Mouse (Mus musculus) neural tube, embryonic 13.5 days (tissue): Measurements from ENCODE around the gene Gm49027. TPM values are rescaled to one million over a fixed set of nuclear protein-coding genes. Genes with fewer than 3 reads are reported as not detected.
A peak's percentile ranks its signal among the peaks of the same experiment; 100 is the strongest.

Experiments
- ATAC-seq: fragments of 200-750 bp; cut with Nextera tagmentation; 2 replicates; pipeline ENCODE4 v1.8.0; 2017; ENCODE audit warnings: low read depth, mild to moderate bottlenecking, moderate TSS enrichment, moderate library complexity
- H3K27ac ChIP-seq: fragments of 300-500 bp; sonication (generic); replicated peaks from 2 replicates; pipeline ENCODE4 v1.5.1; 2015; ENCODE audit warnings: moderate library complexity, mild to moderate bottlenecking, inconsistent platforms
- H3K27me3 ChIP-seq: fragments of 300-500 bp; sonication (generic); 2 replicates; pipeline ENCODE4 v1.6.1; 2015; ENCODE audit warnings: mild to moderate bottlenecking, inconsistent platforms
- H3K36me3 ChIP-seq: fragments of 300-500 bp; sonication (generic); 2 replicates; pipeline ENCODE4 v1.6.1; 2015; ENCODE audit warnings: mild to moderate bottlenecking, inconsistent platforms
- H3K4me1 ChIP-seq: fragments of 300-500 bp; sonication (generic); replicated peaks from 2 replicates; pipeline ENCODE4 v1.6.1; 2015; ENCODE audit warnings: inconsistent platforms
- H3K4me2 ChIP-seq: fragments of 300-500 bp; sonication (generic); 2 replicates; pipeline ENCODE4 v1.6.1; 2015; ENCODE audit warnings: inconsistent platforms, mild to moderate bottlenecking, moderate library complexity
- H3K4me3 ChIP-seq: fragments of 300-500 bp; sonication (generic); 2 replicates; pipeline ENCODE4 v1.5.1; 2015; ENCODE audit warnings: mild to moderate bottlenecking, inconsistent platforms
- H3K9ac ChIP-seq: fragments of 300-500 bp; sonication (generic); 2 replicates; pipeline ENCODE4 v1.6.1; 2015; ENCODE audit warnings: moderate library complexity, mild to moderate bottlenecking, inconsistent platforms
- H3K9me3 ChIP-seq: fragments of 300-500 bp; sonication (generic); 2 replicates; pipeline ENCODE4 v1.6.1; 2016; ENCODE audit warnings: inconsistent platforms
- WGBS: fragments of 180-500 bp; shearing (Covaris S2); methylation state at CpG from one replicate; pipeline ENCODE4 v1.1.7; 2015; 5-methylcytosine and 5-hydroxymethylcytosine counted together
- microRNA-seq: library from miRNA; unstranded; fragments of <30 nt; microRNA quantifications from one replicate; pipeline ENCODE4, GENCODE M21; 2016
- polyA plus RNA-seq: library from polyadenylated mRNA; unstranded; fragments of >200 nt; fragmentation: Nextera tagmentation; extraction: Ambion mirVana; gene quantifications from 2 replicates; pipeline ENCODE4 v1.2.1, GENCODE M21; 2015

Gene Gm49027
- polyA plus RNA-seq, 1 experiment from 2014 or later: 21.5 TPM

DNA sequence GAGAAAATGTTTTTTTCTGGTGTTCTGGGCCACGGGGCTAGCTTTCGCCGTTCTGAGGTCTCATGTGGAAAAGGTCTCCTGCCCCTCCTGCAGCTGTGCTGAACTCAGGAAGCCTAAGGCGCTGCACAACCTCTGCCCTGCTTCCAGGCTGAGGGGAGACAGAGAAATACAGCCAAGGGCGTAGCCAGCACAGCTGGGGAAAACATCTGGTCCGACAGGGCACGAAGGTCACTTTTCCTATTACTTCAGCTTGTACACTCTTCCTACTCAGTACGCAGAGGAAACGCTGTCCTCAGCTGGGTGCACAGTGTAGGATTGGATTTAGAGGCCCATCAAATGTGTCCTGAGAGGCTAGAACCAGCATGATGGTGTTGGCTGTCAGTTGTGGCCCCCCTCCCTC, 35.4 kb downstream of the Gm49027 start:
- no peak overlapping the region for H3K27ac ChIP-seq
- H3K27me3 ChIP-seq: no peaks in the 10 kb centered on the region
- no peak overlapping the region for H3K4me2 ChIP-seq
- 67% methylated on average over 9 of the region's 9 CpGs for whole genome bisulfite sequencing
- H3K4me1 ChIP-seq: peaks cover 11% of the 10 kb centered on the region
- H3K9ac ChIP-seq: no peak overlapping the region
- H3K9me3 ChIP-seq: no peaks in the 10 kb centered on the region
- no peaks in the 10 kb centered on the region for H3K36me3 ChIP-seq
- H3K4me3 ChIP-seq: no peak overlapping the region
- no peak for ATAC-seq

DNA sequence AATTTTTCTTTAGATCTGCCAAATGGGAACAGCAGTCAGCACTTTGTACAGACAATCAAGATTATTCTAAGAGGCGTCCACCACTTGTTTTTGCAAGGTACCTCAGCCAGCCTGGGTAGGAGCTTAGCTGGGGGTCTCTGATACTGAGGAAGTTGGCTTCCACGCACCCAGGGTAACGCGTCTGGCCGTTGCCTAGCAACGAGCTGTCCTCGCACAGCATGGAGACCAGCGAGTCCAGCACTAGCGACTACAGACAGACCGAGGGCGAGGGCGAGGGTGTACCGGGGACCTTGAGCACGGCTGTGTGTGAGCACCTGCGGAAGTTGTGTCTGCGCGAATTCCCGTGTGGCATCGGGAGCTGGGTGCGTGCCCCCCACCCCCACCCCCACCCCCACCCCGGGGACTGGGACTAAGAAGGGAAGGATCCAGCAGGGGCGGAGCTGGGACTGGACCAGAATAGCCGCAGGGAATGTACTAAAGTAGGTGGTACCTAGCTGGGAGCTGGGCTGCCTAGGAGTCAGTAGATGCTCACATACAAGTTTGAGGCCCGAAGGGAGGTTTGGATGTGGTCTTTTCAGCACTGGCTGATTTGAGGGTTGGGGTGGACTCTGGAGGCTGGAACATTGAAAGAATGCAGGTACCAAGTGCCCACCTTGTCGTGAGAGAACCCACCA, 36.0 kb downstream of the Gm49027 start, which contains the start of the genes Lrrc43 and Il31:
Lrrc43 (plus strand) TSS at position 194 of the 674 bp plus-strand sequence.
Il31 (minus strand) TSS at position 378 of the 674 bp plus-strand sequence.
- no peak within 1 kb of the TSS for H3K27ac ChIP-seq
- peak; percentile 84 for ATAC-seq
- H3K9ac ChIP-seq: peak within 1 kb of the TSS; percentile 49; the same call in 1 of the 2 replicates
- WGBS: 8% methylated on average over 25 of the region's 25 CpGs
- peaks cover 11% of the 10 kb centered on the region for H3K4me1 ChIP-seq
- H3K4me2 ChIP-seq: peak within 1 kb of the TSS; percentile 55
- H3K4me3 ChIP-seq: peak within 1 kb of the TSS; percentile 25
- H3K9me3 ChIP-seq: no peaks in the 10 kb centered on the region
- H3K36me3 ChIP-seq: no peaks in the 10 kb centered on the region
- no peaks in the 10 kb centered on the region for H3K27me3 ChIP-seq

DNA sequence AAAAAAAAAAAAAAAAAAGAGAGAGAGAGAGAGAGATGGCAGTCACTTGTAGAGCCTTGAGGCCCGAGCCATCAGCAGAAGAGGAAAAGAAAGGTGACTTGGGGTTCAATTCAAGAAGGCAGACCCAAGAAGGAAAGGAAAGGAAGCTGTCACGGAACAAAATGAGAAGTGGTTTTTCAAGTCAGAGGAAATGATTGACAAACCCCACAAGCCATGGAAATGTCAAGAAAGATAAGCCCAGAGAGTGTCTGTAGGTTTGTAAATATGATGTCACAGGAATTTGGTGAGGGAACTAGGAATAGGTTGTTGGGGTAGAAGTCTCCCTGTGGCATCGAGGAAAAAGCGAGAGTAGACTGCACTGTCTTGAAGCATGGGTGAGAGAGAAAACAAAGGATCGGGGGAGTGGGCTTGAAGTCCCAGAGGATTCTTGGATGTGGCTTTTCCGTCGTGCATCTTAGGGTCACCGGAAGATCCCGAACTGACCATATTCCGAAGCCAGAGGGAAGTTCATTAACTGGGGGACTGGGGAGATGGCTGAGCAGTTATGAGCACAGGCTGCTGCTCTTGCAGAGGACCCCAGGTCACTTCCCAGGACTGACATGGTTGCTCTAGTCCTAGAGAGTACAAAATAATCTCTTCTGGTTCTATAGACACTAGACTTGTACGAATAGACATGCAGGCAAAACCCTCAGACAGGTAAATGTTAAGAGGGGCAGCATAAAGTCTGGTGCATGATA, 37.5 kb downstream of the Gm49027 start:
- WGBS: 84% methylated on average over 11 of the region's 11 CpGs
- Histone ChIP-seq H3K4me2 (no peak overlapping the region), H3K9me3 (no peaks in the 10 kb centered on the region), H3K9ac (no peak overlapping the region), H3K4me3 (no peak overlapping the region), H3K36me3 (no peaks in the 10 kb centered on the region), H3K27ac (no peak overlapping the region), H3K4me1 (peaks cover 11% of the 10 kb centered on the region), H3K27me3 (no peaks in the 10 kb centered on the region)
- ATAC-seq: no peak

DNA sequence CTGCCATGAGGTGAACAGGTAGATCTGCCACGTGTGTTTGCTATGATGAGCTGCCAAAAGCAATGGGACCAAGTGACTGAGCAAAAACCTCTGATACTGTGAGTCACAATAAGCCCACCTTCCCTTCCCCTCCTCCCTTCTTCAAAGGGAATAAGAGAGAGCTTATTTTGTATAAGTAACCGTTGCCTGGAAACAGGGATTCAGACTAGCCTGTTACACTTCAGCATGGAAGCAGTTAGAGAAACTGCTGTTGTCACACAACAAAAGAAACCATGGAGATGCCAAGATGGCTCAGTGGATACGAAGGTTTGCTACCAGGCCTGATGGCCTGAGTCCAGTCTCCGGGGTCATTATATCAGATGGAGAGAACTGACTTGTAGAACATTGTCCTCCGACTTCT, 51.5 kb downstream of the Gm49027 start:
- H3K4me1 ChIP-seq: no peaks in the 10 kb centered on the region
- H3K27ac ChIP-seq: no peak overlapping the region
- H3K27me3 ChIP-seq: no peaks in the 10 kb centered on the region
- no peak overlapping the region for H3K4me3 ChIP-seq
- H3K9ac ChIP-seq: no peak overlapping the region
- ATAC-seq: no peak
- no peaks in the 10 kb centered on the region for H3K9me3 ChIP-seq
- no peak overlapping the region for H3K4me2 ChIP-seq
- WGBS: 61% methylated on average over 5 of the region's 5 CpGs
- H3K36me3 ChIP-seq: no peaks in the 10 kb centered on the region

DNA sequence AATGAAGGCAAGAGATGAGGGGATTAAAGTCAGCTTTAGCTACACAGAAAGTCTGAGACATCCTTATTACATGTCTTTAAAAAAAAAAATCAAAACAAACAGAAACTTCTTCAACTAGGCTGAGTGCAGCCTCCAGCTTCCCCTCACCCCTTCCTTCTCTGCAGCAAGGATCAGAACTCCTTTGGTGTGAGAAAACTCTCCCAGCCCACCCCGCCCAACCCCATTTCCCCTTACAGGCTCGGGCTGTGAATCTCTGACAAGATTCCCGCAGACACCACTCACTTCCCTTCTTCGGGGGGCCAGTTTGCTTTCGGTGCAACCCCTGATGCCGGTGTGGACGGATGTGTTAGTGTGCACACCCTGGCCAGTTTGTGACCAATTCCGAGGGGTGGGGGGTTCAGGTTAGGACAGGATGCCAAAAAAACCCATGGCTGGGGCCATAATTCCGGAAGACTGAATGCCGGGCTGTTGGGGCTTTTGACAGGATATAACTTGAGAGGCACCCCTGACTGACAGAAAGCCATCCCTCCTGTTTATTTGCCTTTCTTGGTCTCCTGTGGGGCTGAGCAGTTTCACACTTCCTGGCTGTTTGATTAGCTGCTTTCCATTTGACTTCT, 54.4 kb downstream of the Gm49027 start:
- Histone ChIP-seq H3K4me1 (no peaks in the 10 kb centered on the region), H3K9ac (no peak overlapping the region), H3K36me3 (no peaks in the 10 kb centered on the region), H3K4me3 (no peak overlapping the region; the same call in 1 of the 2 replicates), H3K4me2 (0 out of 2 replicates have a peak overlapping the region, but pooled peaks have one; percentile 11), H3K9me3 (no peaks in the 10 kb centered on the region), H3K27ac (no peak overlapping the region), H3K27me3 (no peaks in the 10 kb centered on the region)
- no peak for ATAC-seq
- 54% methylated on average over 10 of the region's 10 CpGs for WGBS

DNA sequence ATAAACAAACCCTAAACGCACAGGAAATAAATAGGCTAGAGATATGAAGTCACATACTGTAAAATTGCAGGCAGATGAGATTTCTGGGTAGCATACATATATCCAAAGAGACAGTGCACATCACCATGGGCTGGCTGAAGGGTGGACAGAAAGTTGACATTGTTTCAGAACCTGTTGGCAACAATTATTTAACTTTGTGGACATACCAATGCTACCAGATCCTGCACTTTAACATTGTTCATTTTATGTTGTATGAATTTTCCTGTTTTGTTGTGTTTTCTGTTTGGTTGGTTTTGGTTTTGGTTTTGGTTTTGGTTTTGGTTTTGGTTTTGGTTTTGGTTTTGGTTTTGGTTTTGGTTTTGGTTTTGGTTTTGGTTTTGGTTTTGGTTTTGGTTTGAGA, 60.6 kb downstream of the Gm49027 start:
- no peak for ATAC-seq
- no peaks in the 10 kb centered on the region for H3K36me3 ChIP-seq
- no peaks in the 10 kb centered on the region for H3K9me3 ChIP-seq
- no peak overlapping the region for H3K27ac ChIP-seq
- no peak overlapping the region for H3K4me2 ChIP-seq
- H3K27me3 ChIP-seq: no peaks in the 10 kb centered on the region
- no peak overlapping the region for H3K4me3 ChIP-seq
- no peak overlapping the region for H3K9ac ChIP-seq
- WGBS: 88% methylated on average over 1 of the region's 1 CpGs
- no peaks in the 10 kb centered on the region for H3K4me1 ChIP-seq

Small RNA genes lying within 50 kb of the gene (microRNA-seq; reads per million reads assigned to microRNA genes)
- 1.0 reads per million for gene Mir7647

Other genes starting within 250 kb of the Gm49027 start
- gene Bcl7a, start 181.7 kb downstream of the Gm49027 start, polyA plus RNA-seq: 47.4 and 52.6 TPM in 2 replicates
- gene Mlxip, start 130.7 kb downstream of the Gm49027 start, polyA plus RNA-seq: 23.5 and 28.4 TPM in 2 replicates
- gene Lrrc43, start 36.2 kb downstream of the Gm49027 start, polyA plus RNA-seq: 0.10 TPM in 1 of 2 replicates, not detected in the other
- not detected in 2 replicates for gene Il31, start 36.0 kb downstream of the Gm49027 start, polyA plus RNA-seq
- 1.3 and 1.5 TPM in 2 replicates for gene B3gnt4, start 15.0 kb downstream of the Gm49027 start, polyA plus RNA-seq
- gene Diablo, start 1.3 kb downstream of the Gm49027 start, polyA plus RNA-seq: 128 and 137 TPM in 2 replicates
- 43.0 and 45.4 TPM in 2 replicates for gene Vps33a, start 47.5 kb upstream of the Gm49027 start, polyA plus RNA-seq
- gene Clip1, start 159.1 kb upstream of the Gm49027 start, polyA plus RNA-seq: 67.0 and 74.3 TPM in 2 replicates
- 71.8 and 72.0 TPM in 2 replicates for gene Zcchc8, start 195.6 kb upstream of the Gm49027 start, polyA plus RNA-seq
- gene Rsrc2, start 223.9 kb upstream of the Gm49027 start, polyA plus RNA-seq: 153 and 168 TPM in 2 replicates
- 4.4 and 4.6 TPM in 2 replicates for gene Kntc1, start 224.2 kb upstream of the Gm49027 start, polyA plus RNA-seq